Mouse (Mus musculus) MEL (cell line): ENCODE data around the gene Rsph1. TPM values are rescaled to one million over a fixed set of nuclear protein-coding genes. Genes with fewer than 3 reads are reported as not detected.

Experiments
- DNase-seq: peaks from one replicate; pipeline ENCODE4 v3.0.0; 2011; ENCODE audit warnings: low read depth, low spot score
- H3K27ac ChIP-seq: 2 replicates; pipeline ENCODE4 v1.5.1; 2012; ENCODE audit warnings: low read depth, mild to moderate bottlenecking, control low read depth, low read length, moderate library complexity; ENCODE audit not compliant: control insufficient read depth
- H3K27me3 ChIP-seq, 2 experiments: fragments of 150-350 bp in 1 of 2; sonication (generic) in 1 of 2; 2 replicates each; pipeline ENCODE4 v1.6.1; 2012; ENCODE audit warnings: low read length in 2 of 2, mild to moderate bottlenecking in 2 of 2, improper control_type of control experiment in 1 of 2, moderate library complexity in 1 of 2; ENCODE audit not compliant: insufficient read depth in 2 of 2, control insufficient read depth in 1 of 2
- H3K36me3 ChIP-seq, 2 experiments: 2 replicates each; pipeline ENCODE4 v1.6.1; 2012 to 2014; ENCODE audit warnings: low read length in 2 of 2, improper control_type of control experiment in 1 of 2, inconsistent platforms in 1 of 2, mild to moderate bottlenecking in 1 of 2; ENCODE audit not compliant: insufficient read depth in 2 of 2, control insufficient read depth in 1 of 2
- H3K4me1 ChIP-seq, 2 experiments: fragments of 150-350 bp in 1 of 2; sonication (generic) in 1 of 2; 2 replicates each; pipeline ENCODE4 v1.6.1; 2012; ENCODE audit warnings: low read length in 2 of 2, improper control_type of control experiment in 1 of 2, mild to moderate bottlenecking in 1 of 2; ENCODE audit not compliant: insufficient read depth in 2 of 2, control insufficient read depth in 1 of 2
- H3K4me3 ChIP-seq, 2 experiments: fragments of 150-350 bp in 1 of 2; sonication (generic) in 1 of 2; 2 replicates each; pipeline ENCODE4 v1.5.1; 2012; ENCODE audit warnings: low read depth in 2 of 2, low read length in 2 of 2, mild to moderate bottlenecking in 2 of 2, moderate library complexity in 2 of 2, control low read depth in 1 of 2, improper control_type of control experiment in 1 of 2; ENCODE audit not compliant: control insufficient read depth in 1 of 2, insufficient read depth in 1 of 2
- H3K79me2 ChIP-seq: 2 replicates; pipeline ENCODE4 v1.6.1; 2012; ENCODE audit warnings: mild to moderate bottlenecking, low read length, moderate library complexity; ENCODE audit not compliant: control insufficient read depth, poor library complexity, insufficient read depth
- H3K9ac ChIP-seq: 2 replicates; pipeline ENCODE4 v1.6.1; 2012; ENCODE audit warnings: low read depth, mild to moderate bottlenecking, control low read depth, low read length, moderate library complexity; ENCODE audit not compliant: control insufficient read depth, poor library complexity, severe bottlenecking
- H3K9me3 ChIP-seq: fragments of 150-350 bp; sonication (generic); replicated peaks from 2 replicates; pipeline ENCODE4 v1.6.1; 2012; ENCODE audit warnings: mild to moderate bottlenecking, low read length, improper control_type of control experiment, moderate library complexity; ENCODE audit not compliant: insufficient read depth
- CTCF ChIP-seq, 3 experiments: IDR thresholded peaks in 2 of 3; conservative IDR thresholded peaks in 1 of 3; 2 replicates each; pipeline ENCODE4 v1.5.1; 2011 to 2012; ENCODE audit warnings: low read length in 3 of 3, low read depth in 2 of 3, mild to moderate bottlenecking in 2 of 3, improper control_type of control experiment in 1 of 3, inconsistent platforms in 1 of 3, mixed read lengths in 1 of 3, moderate library complexity in 1 of 3; ENCODE audit not compliant: control insufficient read depth in 1 of 3, insufficient read depth in 1 of 3, poor library complexity in 1 of 3, severe bottlenecking in 1 of 3
- E2F4 ChIP-seq: IDR thresholded peaks from 2 replicates; pipeline ENCODE4 v1.6.1; 2011; ENCODE audit warnings: low read depth, low read length, improper control_type of control experiment, borderline replicate concordance
- EP300 ChIP-seq, 2 experiments: IDR thresholded peaks; 2 replicates each; pipeline ENCODE4 v1.6.1; 2011; ENCODE audit warnings: improper control_type of control experiment in 2 of 2, low read length in 2 of 2, low read depth in 1 of 2, mild to moderate bottlenecking in 1 of 2
- ETS1 ChIP-seq: IDR thresholded peaks from 2 replicates; pipeline ENCODE4 v1.6.1; 2012; ENCODE audit warnings: low read depth, mild to moderate bottlenecking, inconsistent platforms, low read length, improper control_type of control experiment, moderate library complexity
- HCFC1 ChIP-seq: IDR thresholded peaks from 2 replicates; pipeline ENCODE4 v1.6.1; 2012; ENCODE audit warnings: low read depth, mild to moderate bottlenecking, inconsistent platforms, low read length, improper control_type of control experiment, moderate library complexity
- KAT2A ChIP-seq: conservative IDR thresholded peaks from 2 replicates; pipeline ENCODE4 v1.6.1; 2012; ENCODE audit warnings: low read depth, low read length, improper control_type of control experiment, inconsistent platforms
- MAFK ChIP-seq: IDR thresholded peaks from 2 replicates; pipeline ENCODE4 v1.6.1; 2011; ENCODE audit warnings: low read depth, mild to moderate bottlenecking, low read length, improper control_type of control experiment, borderline replicate concordance
- MAZ ChIP-seq: IDR thresholded peaks from 2 replicates; pipeline ENCODE4 v1.6.1; 2012; ENCODE audit warnings: low read depth, mild to moderate bottlenecking, inconsistent platforms, low read length, improper control_type of control experiment
- MYC ChIP-seq: IDR thresholded peaks from 2 replicates; pipeline ENCODE4 v1.6.1; 2011; ENCODE audit warnings: low read depth, mild to moderate bottlenecking, low read length, improper control_type of control experiment, moderate library complexity
- NRF1 ChIP-seq: IDR thresholded peaks from 2 replicates; pipeline ENCODE4 v1.6.1; 2014; ENCODE audit warnings: low read depth, mild to moderate bottlenecking, inconsistent platforms, low read length, improper control_type of control experiment, moderate library complexity; ENCODE audit not compliant: poor library complexity, insufficient read depth, severe bottlenecking
- RCOR1 ChIP-seq: IDR thresholded peaks from 2 replicates; pipeline ENCODE4 v1.6.1; 2012; ENCODE audit warnings: low read depth, mild to moderate bottlenecking, inconsistent platforms, low read length, improper control_type of control experiment
- SIN3A ChIP-seq: IDR thresholded peaks from 2 replicates; pipeline ENCODE4 v1.6.1; 2012; ENCODE audit warnings: low read length, improper control_type of control experiment, inconsistent platforms
- SMC3 ChIP-seq: IDR thresholded peaks from 2 replicates; pipeline ENCODE4 v1.6.1; 2011; ENCODE audit warnings: low read depth, low read length, improper control_type of control experiment
- TBP ChIP-seq: IDR thresholded peaks from 2 replicates; pipeline ENCODE4 v1.8.0; 2011; ENCODE audit warnings: low read depth, low read length, improper control_type of control experiment
- UBTF ChIP-seq: IDR thresholded peaks from 2 replicates; pipeline ENCODE4 v1.6.1; 2012; ENCODE audit warnings: low read depth, mild to moderate bottlenecking, inconsistent platforms, low read length, improper control_type of control experiment, moderate library complexity, borderline replicate concordance; ENCODE audit not compliant: insufficient read depth
- ZC3H11A ChIP-seq: IDR thresholded peaks from 2 replicates; pipeline ENCODE4 v1.6.1; 2012; ENCODE audit warnings: low read depth, mild to moderate bottlenecking, inconsistent platforms, low read length, improper control_type of control experiment
- polyA plus RNA-seq, 2 experiments: library from polyadenylated mRNA; stranded (reverse) in 1 of 2; unstranded in 1 of 2; fragments of >175 nt in 1 of 2; fragments of >200 nt in 1 of 2; gene quantifications; 2 replicates each; pipeline versions ENCODE4 v1.2.1 to v1.2.4; 2012; ENCODE audit warnings: low replicate concordance in 2 of 2, low read depth in 1 of 2; ENCODE audit not compliant: insufficient read length in 2 of 2, insufficient read depth in 1 of 2, missing spikeins in 1 of 2
- total RNA-seq: library from RNA; depleted of rRNA; stranded (reverse); fragments of 300-350 nt; gene quantifications from 2 replicates; pipeline ENCODE4 v1.2.3, GENCODE M21; 2012

Gene Rsph1
- total and polyA plus RNA-seq, 3 experiments, result 1.3 to 3.6 TPM; not detected in 1

GRCm38 (mm10) chr17:31290859-31291258 lies 13.7 kb upstream of the Rsph1 start:
- no peak overlapping the region for H3K4me3 ChIP-seq
- no peaks in the 10 kb centered on the region for H3K9me3 ChIP-seq
- TF ChIP-seq HCFC1 (0 out of 2 replicates have a peak, but pooled peaks have one; percentile 26), MAZ (no peak), EP300 (IDR thresholded peaks at IDR 0.05; ENCODE audit: low read depth in 1 of 2, low read length in 2 of 2) (0 out of 4 replicates have a peak, but pooled peaks of 1 of the 2 experiments have one; percentile 13)
- TF ChIP-seq, all 39 proteins: peak for 2
- H3K27ac ChIP-seq, result no peak overlapping the region
- H3K4me1 ChIP-seq, result peaks cover 4 to 28% of the 10 kb centered on the region in 2 experiments; a peak in 3 of 4 replicates
- no peaks in the 10 kb centered on the region for H3K27me3 ChIP-seq
- peaks cover 0 to 10% of the 10 kb centered on the region in 2 experiments; a peak in 2 of 4 replicates for H3K36me3 ChIP-seq
- peak; percentile 28 for DNase-seq
- H3K9ac ChIP-seq, result no peak overlapping the region
- H3K79me2 ChIP-seq, result no peaks in the 10 kb centered on the region; the same call in 1 of the 2 replicates

GRCm38 (mm10) chr17:31290311-31290710 lies 13.1 kb upstream of the Rsph1 start:
- DNase-seq, result no peak
- Histone ChIP-seq H3K9ac (no peak overlapping the region), H3K4me1 (peaks cover 4 to 28% of the 10 kb centered on the region in 2 experiments; a peak in 3 of 4 replicates), H3K79me2 (no peaks in the 10 kb centered on the region; the same call in 1 of the 2 replicates), H3K9me3 (no peaks in the 10 kb centered on the region), H3K27ac (no peak overlapping the region), H3K27me3 (no peaks in the 10 kb centered on the region), H3K4me3 (no peak overlapping the region), H3K36me3 (peaks cover 0 to 10% of the 10 kb centered on the region in 2 experiments; a peak in 2 of 4 replicates)
- TF ChIP-seq SIN3A, result no peak
- TF ChIP-seq RCOR1, result no peak
- no peak for TF ChIP-seq KAT2A
- TF ChIP-seq MYC, result no peak
- no peak for TF ChIP-seq E2F4
- TF ChIP-seq SMC3, result no peak
- TF ChIP-seq, all 39 proteins: peak for 0

- Histone ChIP-seq H3K27me3 (no peaks in the 10 kb centered on the region), H3K9me3 (no peaks in the 10 kb centered on the region), H3K4me1 (peaks cover 4 to 22% of the 10 kb centered on the region in 2 experiments; a peak in 3 of 4 replicates), H3K27ac (0 out of 2 replicates have a peak overlapping the region, but pooled peaks have one; percentile 9), H3K4me3 (peak overlapping the region; percentile 28 to 72), H3K9ac (peak overlapping the region; percentile 29), H3K79me2 (no peaks in the 10 kb centered on the region; the same call in 1 of the 2 replicates), H3K36me3 (peaks cover 0 to 7% of the 10 kb centered on the region in 2 experiments; a peak in 2 of 4 replicates)
- peak; percentile 67 for DNase-seq
- TF ChIP-seq RCOR1, result no peak
- no peak for TF ChIP-seq SMC3
- TF ChIP-seq MAZ, result no peak
- peak; percentile 94 for TF ChIP-seq UBTF
- TF ChIP-seq MYC, result no peak
- no peak for TF ChIP-seq CTCF (IDR thresholded peaks at IDR 0.05 in 2 of 3, conservative IDR thresholded peaks at IDR 0.05 in 1 of 3; ENCODE audit: control insufficient read depth in 1 of 3, insufficient read depth in 1 of 3, low read depth in 2 of 3, low read length in 3 of 3, poor library complexity in 1 of 3, severe bottlenecking in 1 of 3)
- TF ChIP-seq TBP, result peak; percentile 66; the same call in 1 of the 2 replicates
- no peak for TF ChIP-seq MAFK
- TF ChIP-seq ETS1, result no peak
- no peak for TF ChIP-seq NRF1
- no peak for TF ChIP-seq ZC3H11A
Measured at GRCm38 (mm10) chr17:31288999-31289726, 12.0 kb upstream of the Rsph1 start.
